Mouse (Mus musculus): ENCODE measurements at regions not wholly inside any gene's neighbourhood (a gene's known extent, or its start where the extent isn't known, plus 50 kb on each side); places are given as distances from the start of the nearest gene placed in this dataset.

DNA sequence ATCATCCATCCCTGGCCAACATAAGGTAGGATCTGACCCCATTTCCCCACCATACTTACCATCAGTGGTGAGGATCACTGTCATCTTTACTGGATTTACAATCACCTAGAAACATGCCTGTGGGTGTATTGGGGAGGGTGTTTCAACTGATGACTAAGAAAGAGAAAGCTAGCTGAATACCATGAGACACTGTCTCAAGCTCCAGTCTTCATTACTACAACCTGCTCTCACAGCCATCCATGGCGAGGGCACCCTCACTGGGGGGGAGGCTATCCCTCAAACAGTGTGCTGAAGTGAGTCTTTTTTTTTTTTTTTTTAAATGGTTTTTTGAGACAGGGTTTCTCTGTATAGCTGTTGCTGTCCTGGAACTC is 154.9 kb downstream of the Qrsl1 start:
- Histone ChIP-seq H3K4me2 (ENCODE audit: low read length) (no peak overlapping the region), H3K27ac (replicated peaks; ENCODE audit: low read depth, low read length) (no peak overlapping the region), H3K36me3 (ENCODE audit: control insufficient read depth, insufficient read depth, low read length) (no peaks in the 10 kb centered on the region), H3K4me1 (ENCODE audit: control insufficient read depth, insufficient read depth, low read length) (peaks cover 6% of the 10 kb centered on the region; the same call in 1 of the 2 replicates), H3K9ac (replicated peaks; ENCODE audit: low read length) (no peak overlapping the region), H3K27me3 (ENCODE audit: control insufficient read depth, insufficient read depth, low read length) (no peaks in the 10 kb centered on the region), H3K9me3 (ENCODE audit: control insufficient read depth, low read length) (no peaks in the 10 kb centered on the region), H3K4me3 (replicated peaks; ENCODE audit: low read depth, low read length) (no peak overlapping the region)
- ATAC-seq (ENCODE audit: low FRiP score, low TSS enrichment) (no peak), DNase-seq (no peak)
- 90% methylated on average over 1 of the region's 1 CpGs for WGBS

DNA sequence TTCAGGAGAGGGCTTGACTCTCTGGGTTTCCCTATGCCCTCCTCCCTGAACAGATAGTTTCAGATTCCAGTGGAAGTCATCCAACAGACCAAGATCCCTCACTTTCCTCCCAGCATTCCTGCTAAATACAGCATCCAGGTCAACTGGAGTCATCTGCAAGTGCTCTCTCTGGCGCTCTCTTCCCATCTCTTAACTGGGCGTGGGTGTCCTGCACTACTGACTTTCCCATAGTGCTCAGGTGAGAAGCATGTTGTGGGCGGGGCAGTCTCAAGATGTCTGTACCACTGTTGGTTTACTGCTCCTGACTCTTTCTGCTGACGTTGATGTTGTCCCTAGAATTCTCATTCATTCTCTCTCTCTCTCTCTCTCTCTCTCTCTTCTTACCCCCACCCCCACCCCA is 154.0 kb downstream of the Qrsl1 start:
- WGBS = 97% methylated on average over 4 of the region's 4 CpGs
- Histone ChIP-seq H3K27ac (replicated peaks; ENCODE audit: low read depth, low read length) (no peak overlapping the region), H3K4me3 (replicated peaks; ENCODE audit: low read depth, low read length) (no peak overlapping the region), H3K4me1 (ENCODE audit: control insufficient read depth, insufficient read depth, low read length) (peaks cover 3% of the 10 kb centered on the region; the same call in 1 of the 2 replicates), H3K36me3 (ENCODE audit: control insufficient read depth, insufficient read depth, low read length) (no peaks in the 10 kb centered on the region), H3K9me3 (ENCODE audit: control insufficient read depth, low read length) (no peaks in the 10 kb centered on the region), H3K9ac (replicated peaks; ENCODE audit: low read length) (no peak overlapping the region), H3K4me2 (ENCODE audit: low read length) (no peak overlapping the region), H3K27me3 (ENCODE audit: control insufficient read depth, insufficient read depth, low read length) (no peaks in the 10 kb centered on the region)
- ATAC-seq (ENCODE audit: low FRiP score, low TSS enrichment) (no peak), DNase-seq (no peak)

DNA sequence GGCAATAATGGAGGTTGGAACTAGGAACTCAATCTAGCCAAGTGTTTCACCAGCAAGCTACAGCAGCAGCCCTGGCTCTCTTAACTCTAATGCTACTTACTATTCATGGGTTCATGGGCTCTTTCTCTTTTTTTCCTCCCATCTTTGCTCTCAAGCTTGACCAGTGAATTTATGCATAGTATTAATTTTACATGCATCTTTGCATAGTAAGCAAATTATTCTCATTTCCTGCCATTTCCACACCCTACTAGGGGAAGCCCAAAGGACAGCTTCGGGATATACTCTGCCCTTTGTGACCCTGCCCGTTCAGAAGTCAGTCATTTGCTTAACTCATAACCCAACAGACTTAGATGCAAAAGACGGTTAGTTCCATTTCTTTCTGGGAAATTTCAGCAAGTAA is 153.2 kb downstream of the Qrsl1 start:
- no peaks in the 10 kb centered on the region for H3K4me1 ChIP-seq (ENCODE audit: control insufficient read depth, insufficient read depth, low read length)
- no peak overlapping the region for H3K4me3 ChIP-seq (replicated peaks; ENCODE audit: low read depth, low read length)
- H3K27ac ChIP-seq (replicated peaks; ENCODE audit: low read depth, low read length) = no peak overlapping the region
- no peak for DNase-seq
- ATAC-seq (ENCODE audit: low FRiP score, low TSS enrichment) = no peak
- H3K4me2 ChIP-seq (ENCODE audit: low read length) = no peak overlapping the region
- no peaks in the 10 kb centered on the region for H3K9me3 ChIP-seq (ENCODE audit: control insufficient read depth, low read length)
- 87% methylated on average over 3 of the region's 3 CpGs for WGBS
- no peak overlapping the region for H3K9ac ChIP-seq (replicated peaks; ENCODE audit: low read length)
- H3K36me3 ChIP-seq (ENCODE audit: control insufficient read depth, insufficient read depth, low read length) = no peaks in the 10 kb centered on the region
- H3K27me3 ChIP-seq (ENCODE audit: control insufficient read depth, insufficient read depth, low read length) = no peaks in the 10 kb centered on the region

DNA sequence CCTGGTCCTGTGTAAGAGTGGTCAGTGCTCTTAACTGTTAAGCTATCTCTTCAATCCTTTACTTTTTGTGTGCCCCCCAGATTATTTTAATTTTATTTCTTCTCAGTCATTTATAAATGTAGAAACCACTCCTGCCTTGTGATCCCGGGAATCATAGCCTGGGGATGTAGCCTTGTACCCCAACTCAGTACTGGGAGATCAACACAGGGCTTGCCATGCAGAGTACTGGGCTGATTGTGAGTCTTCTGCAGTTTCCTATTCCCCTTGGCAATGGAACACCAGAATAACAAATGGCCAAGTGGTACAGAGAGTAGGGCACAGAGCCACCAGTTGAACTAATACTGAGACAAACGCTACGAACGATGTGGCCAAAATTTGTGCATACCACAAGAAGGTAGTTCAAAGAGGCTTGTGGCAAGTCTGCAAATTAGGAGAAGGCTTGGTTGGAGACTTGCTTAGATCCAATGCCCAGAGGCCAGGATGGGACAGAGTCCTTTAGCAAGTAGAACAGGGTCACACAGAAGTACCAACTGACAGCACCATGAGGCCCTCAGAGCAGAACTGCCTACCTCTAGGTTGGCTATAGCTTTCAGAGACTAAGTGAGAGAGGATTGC is 151.9 kb downstream of the Qrsl1 start:
- Histone ChIP-seq H3K9ac (replicated peaks; ENCODE audit: low read length) (no peak overlapping the region), H3K4me2 (ENCODE audit: low read length) (no peak overlapping the region), H3K36me3 (ENCODE audit: control insufficient read depth, insufficient read depth, low read length) (no peaks in the 10 kb centered on the region), H3K4me3 (replicated peaks; ENCODE audit: low read depth, low read length) (no peak overlapping the region), H3K27ac (replicated peaks; ENCODE audit: low read depth, low read length) (no peak overlapping the region), H3K9me3 (ENCODE audit: control insufficient read depth, low read length) (no peaks in the 10 kb centered on the region), H3K4me1 (ENCODE audit: control insufficient read depth, insufficient read depth, low read length) (no peaks in the 10 kb centered on the region), H3K27me3 (ENCODE audit: control insufficient read depth, insufficient read depth, low read length) (no peaks in the 10 kb centered on the region)
- 98% methylated on average over 4 of the region's 4 CpGs for WGBS
- ATAC-seq (ENCODE audit: low FRiP score, low TSS enrichment) = no peak
- no peak for DNase-seq

DNA sequence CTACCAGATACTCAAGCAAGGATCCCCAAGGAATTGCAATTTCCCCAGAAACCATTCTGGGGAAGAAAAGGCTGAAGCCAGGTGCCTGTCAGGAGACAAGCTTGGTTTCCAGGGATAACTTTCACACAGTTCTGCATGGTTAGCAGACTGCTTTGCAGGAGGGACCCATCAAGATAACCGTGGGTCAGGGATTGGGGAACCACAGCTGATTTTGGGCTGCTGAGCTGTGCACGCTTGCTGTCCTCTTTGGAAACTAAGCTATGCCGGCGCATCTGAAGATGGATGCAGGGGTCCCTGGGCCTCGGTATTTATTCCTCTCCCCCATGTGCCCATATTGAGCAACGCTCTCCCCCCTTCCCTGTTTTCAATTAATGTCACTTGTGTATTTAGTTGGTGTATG is 151.1 kb downstream of the Qrsl1 start:
- no peaks in the 10 kb centered on the region for H3K36me3 ChIP-seq (ENCODE audit: control insufficient read depth, insufficient read depth, low read length)
- WGBS = 94% methylated on average over 6 of the region's 6 CpGs
- no peaks in the 10 kb centered on the region for H3K9me3 ChIP-seq (ENCODE audit: control insufficient read depth, low read length)
- no peaks in the 10 kb centered on the region for H3K27me3 ChIP-seq (ENCODE audit: control insufficient read depth, insufficient read depth, low read length)
- H3K4me1 ChIP-seq (ENCODE audit: control insufficient read depth, insufficient read depth, low read length) = no peaks in the 10 kb centered on the region
- no peak overlapping the region for H3K4me3 ChIP-seq (replicated peaks; ENCODE audit: low read depth, low read length)
- no peak for DNase-seq
- no peak overlapping the region for H3K9ac ChIP-seq (replicated peaks; ENCODE audit: low read length)
- H3K27ac ChIP-seq (replicated peaks; ENCODE audit: low read depth, low read length) = no peak overlapping the region
- ATAC-seq (ENCODE audit: low FRiP score, low TSS enrichment) = no peak
- no peak overlapping the region for H3K4me2 ChIP-seq (ENCODE audit: low read length)

DNA sequence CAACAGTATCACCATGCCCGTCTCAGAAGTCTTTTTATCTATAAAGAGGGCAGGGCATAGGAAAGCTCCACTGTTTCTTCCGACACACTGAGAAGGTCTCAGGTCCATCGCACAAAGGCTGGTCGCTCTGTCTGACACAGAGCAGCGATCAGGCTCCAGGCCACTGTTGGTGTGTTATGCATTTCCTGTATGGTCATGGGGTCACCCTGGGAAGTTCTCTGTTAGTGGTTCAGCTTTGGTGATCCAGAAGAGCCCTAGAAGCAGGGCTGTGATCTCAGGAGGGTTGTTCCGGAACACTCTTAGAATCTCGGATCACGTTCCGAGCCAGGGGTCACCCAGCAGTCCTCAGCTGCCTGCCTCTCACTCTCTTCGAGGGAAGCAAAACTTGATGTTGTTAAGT is 150.7 kb downstream of the Qrsl1 start:
- no peak for ATAC-seq (ENCODE audit: low FRiP score, low TSS enrichment)
- H3K4me3 ChIP-seq (replicated peaks; ENCODE audit: low read depth, low read length) = no peak overlapping the region
- H3K27me3 ChIP-seq (ENCODE audit: control insufficient read depth, insufficient read depth, low read length) = no peaks in the 10 kb centered on the region
- H3K36me3 ChIP-seq (ENCODE audit: control insufficient read depth, insufficient read depth, low read length) = no peaks in the 10 kb centered on the region
- no peak overlapping the region for H3K27ac ChIP-seq (replicated peaks; ENCODE audit: low read depth, low read length)
- 87% methylated on average over 10 of the region's 10 CpGs for WGBS
- H3K9me3 ChIP-seq (ENCODE audit: control insufficient read depth, low read length) = no peaks in the 10 kb centered on the region
- H3K4me1 ChIP-seq (ENCODE audit: control insufficient read depth, insufficient read depth, low read length) = no peaks in the 10 kb centered on the region
- no peak for DNase-seq
- no peak overlapping the region for H3K9ac ChIP-seq (replicated peaks; ENCODE audit: low read length)
- no peak overlapping the region for H3K4me2 ChIP-seq (ENCODE audit: low read length)

DNA sequence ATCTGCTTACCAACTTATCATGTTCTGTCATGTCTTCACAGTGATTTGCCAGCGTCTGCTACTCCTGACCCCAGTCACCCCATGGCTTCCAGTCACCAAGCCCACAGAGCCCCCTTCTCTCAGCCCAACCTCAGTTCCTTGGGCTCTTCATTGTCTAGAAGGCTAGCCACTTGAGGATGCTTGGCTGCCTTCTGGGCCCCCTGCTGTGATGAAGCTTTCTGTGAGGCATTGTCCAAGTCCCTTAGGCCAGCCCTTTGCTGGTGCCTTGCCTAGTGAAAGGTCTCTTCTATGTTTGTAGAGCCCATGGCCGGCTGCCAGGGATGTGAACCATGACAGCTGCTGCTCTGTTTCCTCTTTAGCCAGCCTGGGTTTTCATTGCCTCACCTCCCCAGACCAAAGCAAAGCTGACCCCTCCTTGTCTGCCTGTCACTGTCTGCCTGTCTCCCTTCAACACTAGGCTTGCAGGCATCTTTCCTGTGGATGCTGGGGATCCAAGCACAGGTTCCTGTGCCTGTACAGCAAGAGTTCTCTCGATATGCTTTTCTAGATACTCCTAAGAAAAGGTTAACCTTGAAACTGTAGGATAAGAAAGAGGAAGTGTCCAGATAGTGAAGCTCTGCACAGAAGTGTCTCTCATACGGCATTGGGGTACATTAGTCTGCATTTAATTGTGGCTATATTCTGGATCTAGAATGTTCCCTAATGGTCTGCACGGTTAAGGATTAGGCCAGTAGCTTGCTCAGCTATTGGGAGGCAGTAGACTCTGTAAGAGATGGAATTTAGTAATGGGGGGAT is 149.5 kb downstream of the Qrsl1 start:
- no peak overlapping the region for H3K9ac ChIP-seq (replicated peaks; ENCODE audit: low read length)
- WGBS = 50% methylated on average over 5 of the region's 5 CpGs
- H3K27me3 ChIP-seq (ENCODE audit: control insufficient read depth, insufficient read depth, low read length) = no peaks in the 10 kb centered on the region
- ATAC-seq (ENCODE audit: low FRiP score, low TSS enrichment) (peak; percentile 46; the same call in 1 of the 2 replicates), DNase-seq (peak; percentile 67)
- no peaks in the 10 kb centered on the region for H3K4me1 ChIP-seq (ENCODE audit: control insufficient read depth, insufficient read depth, low read length)
- no peak overlapping the region for H3K4me2 ChIP-seq (ENCODE audit: low read length)
- no peaks in the 10 kb centered on the region for H3K9me3 ChIP-seq (ENCODE audit: control insufficient read depth, low read length)
- H3K4me3 ChIP-seq (replicated peaks; ENCODE audit: low read depth, low read length) = no peak overlapping the region
- H3K36me3 ChIP-seq (ENCODE audit: control insufficient read depth, insufficient read depth, low read length) = no peaks in the 10 kb centered on the region
- no peak overlapping the region for H3K27ac ChIP-seq (replicated peaks; ENCODE audit: low read depth, low read length)

DNA sequence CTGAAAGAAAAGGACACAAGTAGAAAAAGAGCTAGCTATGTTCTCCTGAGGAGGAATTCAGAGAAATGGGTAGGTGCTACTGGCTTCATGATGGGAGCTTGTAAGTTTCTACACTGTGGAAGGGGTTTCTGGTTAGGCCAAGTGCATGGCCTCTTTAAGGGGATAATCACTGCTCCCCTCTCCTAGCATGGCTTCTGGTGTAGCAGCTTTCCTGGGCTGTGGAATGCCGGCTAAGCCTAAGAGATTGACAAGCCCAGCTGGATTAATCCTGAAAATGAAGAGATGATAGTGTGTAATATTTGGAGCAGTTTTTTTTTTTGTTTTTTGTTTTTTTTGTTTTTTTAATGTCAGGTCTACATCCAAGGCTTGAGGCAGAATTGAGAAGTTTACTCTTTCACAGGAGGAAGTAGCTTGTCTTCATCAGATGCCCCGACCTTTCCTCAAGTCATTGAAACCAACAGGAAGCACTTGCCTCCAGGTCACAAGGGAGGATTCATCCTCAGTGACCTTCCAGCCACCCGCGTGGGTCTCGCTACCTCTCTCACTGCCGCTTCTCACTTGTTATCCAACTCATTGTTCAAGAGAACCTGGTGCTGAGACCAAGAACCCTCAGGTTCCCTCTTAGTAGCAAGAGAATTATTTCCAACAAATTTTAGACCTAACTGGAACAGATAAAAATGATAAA is 144.5 kb downstream of the Qrsl1 start:
- no peaks in the 10 kb centered on the region for H3K9me3 ChIP-seq (ENCODE audit: control insufficient read depth, low read length)
- no peak overlapping the region for H3K4me2 ChIP-seq (ENCODE audit: low read length)
- H3K9ac ChIP-seq (replicated peaks; ENCODE audit: low read length) = no peak overlapping the region
- H3K4me1 ChIP-seq (ENCODE audit: control insufficient read depth, insufficient read depth, low read length) = no peaks in the 10 kb centered on the region
- H3K4me3 ChIP-seq (replicated peaks; ENCODE audit: low read depth, low read length) = no peak overlapping the region
- H3K36me3 ChIP-seq (ENCODE audit: control insufficient read depth, insufficient read depth, low read length) = no peaks in the 10 kb centered on the region
- no peak for ATAC-seq (ENCODE audit: low FRiP score, low TSS enrichment)
- no peak for DNase-seq
- WGBS = 65% methylated on average over 6 of the region's 6 CpGs
- no peaks in the 10 kb centered on the region for H3K27me3 ChIP-seq (ENCODE audit: control insufficient read depth, insufficient read depth, low read length)
- H3K27ac ChIP-seq (replicated peaks; ENCODE audit: low read depth, low read length) = no peak overlapping the region

Measured in midbrain, embryonic 14.5 days (tissue).